Mouse (Mus musculus): ENCODE measurements around the gene Tlx1.

The Tlx1 gene

DNA sequence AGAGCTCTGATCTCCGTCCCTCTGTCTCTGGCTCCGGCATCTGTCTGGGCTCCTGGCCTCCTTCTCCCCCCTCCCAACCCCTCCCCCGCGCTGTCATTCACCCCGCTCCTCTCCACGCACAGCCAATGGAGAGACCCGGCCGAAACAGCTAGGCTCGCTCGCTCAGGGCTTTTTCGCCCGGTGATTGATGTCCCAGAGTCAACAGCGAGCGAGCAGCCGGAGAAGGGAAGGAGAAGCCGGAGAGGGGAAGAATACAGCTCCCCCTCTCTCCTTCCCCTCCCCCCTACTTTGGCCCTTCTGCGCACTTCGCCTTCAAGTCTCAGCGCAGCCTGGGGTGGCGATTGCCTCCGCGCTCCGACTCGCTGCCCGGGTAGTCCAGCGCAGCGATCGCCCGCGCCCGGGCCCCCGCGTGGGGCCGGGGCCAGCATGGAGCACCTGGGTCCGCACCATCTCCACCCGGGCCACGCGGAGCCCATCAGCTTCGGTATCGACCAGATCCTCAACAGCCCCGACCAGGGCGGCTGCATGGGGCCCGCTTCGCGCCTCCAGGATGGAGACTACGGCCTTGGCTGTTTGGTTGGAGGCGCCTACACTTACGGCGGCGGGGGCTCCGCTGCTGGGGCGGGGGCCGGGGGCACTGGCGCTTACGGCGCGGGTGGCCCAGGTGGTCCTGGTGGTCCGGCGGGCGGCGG, at the start of gene Tlx1:
Gene Tlx1, plus strand, starts transcription at position 191 of the 692 bp plus-strand sequence.
- in situ Hi-C loops (cut with MboI; ENCODE audit: low pct_unique_long_range_greater_than_20kb in 1 of 2, low sequenced_read_pairs in 2 of 2, unreplicated experiment in 1 of 2), result loop anchor here (5.0 to 10.0 kb wide), 4 partner anchors 46 to 584 kb away; partner anchors contain the start of gene Lbx1 (in 1 of the 2)

DNA sequence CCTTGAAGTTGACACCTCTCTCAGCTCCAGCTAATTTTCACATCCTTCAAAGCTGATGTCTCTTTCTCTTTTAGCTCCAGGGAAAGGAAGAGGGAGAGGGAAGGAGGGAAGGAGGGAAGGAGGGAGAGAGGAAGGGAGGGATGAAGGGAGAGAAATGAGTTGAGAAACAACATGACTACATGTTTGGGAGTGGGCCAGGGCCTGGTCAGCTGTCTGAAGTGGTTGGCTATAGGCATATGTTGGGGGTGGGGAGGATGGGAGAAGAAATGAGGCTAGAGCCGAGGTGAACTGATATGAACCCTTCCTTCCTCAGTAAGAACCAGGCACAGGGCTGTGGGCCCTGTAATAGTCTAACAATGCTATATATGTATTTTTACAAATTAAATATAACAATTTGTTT, 44.9 kb upstream of the Tlx1 start:
- in situ Hi-C loops (cut with MboI; ENCODE audit: low pct_unique_long_range_greater_than_20kb in 1 of 2, low sequenced_read_pairs in 2 of 2, unreplicated experiment in 1 of 2), result loop anchor here in 1 of 2 experiments (10.0 kb wide), 1 partner anchor 49 kb away; the partner anchor contains the start of gene Tlx1

DNA sequence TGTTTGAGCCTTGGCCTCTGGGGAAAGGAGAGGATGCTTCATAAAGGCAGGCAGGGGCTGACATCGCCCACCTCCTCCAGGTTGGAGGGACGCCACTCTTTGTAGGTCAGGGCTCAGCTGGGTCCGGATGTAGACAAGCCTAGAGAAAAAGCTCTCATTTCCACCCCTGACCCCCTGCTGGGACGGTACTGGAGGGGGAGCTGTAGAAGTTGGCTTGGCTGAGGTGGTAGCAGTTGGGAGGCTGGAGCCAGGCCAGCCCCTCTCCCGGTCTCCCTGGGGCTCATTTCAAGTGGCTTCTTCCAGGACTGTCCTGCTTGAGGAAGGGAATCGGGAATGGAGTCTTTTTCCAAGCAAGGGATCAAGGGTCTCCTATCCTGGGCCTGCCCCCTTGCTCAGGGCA, 43.8 kb upstream of the Tlx1 start:
- in situ Hi-C loops (cut with MboI; ENCODE audit: low pct_unique_long_range_greater_than_20kb in 1 of 2, low sequenced_read_pairs in 2 of 2, unreplicated experiment in 1 of 2), result loop anchor here in 1 of 2 experiments (10.0 kb wide), 1 partner anchor 48 kb away; the partner anchor contains the start of gene Tlx1

DNA sequence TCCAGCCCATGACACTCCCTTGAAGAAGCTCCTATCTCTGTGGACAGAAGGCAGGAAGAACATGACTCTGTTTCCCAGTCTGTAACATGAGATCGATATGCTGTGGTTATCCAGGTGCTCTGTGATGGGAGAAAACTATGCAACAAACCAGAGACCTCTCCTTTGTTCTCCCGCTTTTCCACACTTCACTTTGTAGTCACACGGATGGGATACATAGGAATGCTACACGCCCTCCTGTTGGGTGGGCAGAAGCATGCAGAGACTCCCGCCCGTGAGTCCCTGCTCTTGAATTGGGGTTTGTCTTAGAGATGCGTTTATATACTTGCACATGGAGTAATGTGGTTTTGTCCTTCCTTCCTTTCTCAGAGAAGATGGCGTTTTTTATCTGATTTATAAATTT, 39.8 kb upstream of the Tlx1 start:
- in situ Hi-C loops (cut with MboI; ENCODE audit: low pct_unique_long_range_greater_than_20kb in 1 of 2, low sequenced_read_pairs in 2 of 2, unreplicated experiment in 1 of 2), result no loop called here

DNA sequence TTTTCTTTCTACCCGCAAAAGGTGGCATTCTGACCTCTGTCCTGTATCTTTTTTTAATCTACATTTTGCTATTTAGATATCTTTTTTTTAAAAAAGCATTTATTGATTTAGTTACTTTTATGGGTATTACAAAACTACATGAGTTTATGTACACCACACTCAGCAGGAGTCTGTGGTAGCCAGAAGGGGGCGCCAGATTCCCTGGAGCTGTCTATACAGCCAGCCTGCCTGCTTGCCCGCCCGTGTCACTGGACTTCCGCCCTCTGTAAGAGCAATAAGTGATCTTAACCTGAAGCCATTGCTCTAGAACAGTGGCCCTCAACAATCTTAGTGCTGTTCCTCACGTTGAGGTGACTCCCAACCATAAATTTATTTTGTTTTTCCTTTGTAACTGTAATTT, 38.0 kb upstream of the Tlx1 start:
- in situ Hi-C loops (cut with MboI; ENCODE audit: low pct_unique_long_range_greater_than_20kb in 1 of 2, low sequenced_read_pairs in 2 of 2, unreplicated experiment in 1 of 2), result no loop called here

DNA sequence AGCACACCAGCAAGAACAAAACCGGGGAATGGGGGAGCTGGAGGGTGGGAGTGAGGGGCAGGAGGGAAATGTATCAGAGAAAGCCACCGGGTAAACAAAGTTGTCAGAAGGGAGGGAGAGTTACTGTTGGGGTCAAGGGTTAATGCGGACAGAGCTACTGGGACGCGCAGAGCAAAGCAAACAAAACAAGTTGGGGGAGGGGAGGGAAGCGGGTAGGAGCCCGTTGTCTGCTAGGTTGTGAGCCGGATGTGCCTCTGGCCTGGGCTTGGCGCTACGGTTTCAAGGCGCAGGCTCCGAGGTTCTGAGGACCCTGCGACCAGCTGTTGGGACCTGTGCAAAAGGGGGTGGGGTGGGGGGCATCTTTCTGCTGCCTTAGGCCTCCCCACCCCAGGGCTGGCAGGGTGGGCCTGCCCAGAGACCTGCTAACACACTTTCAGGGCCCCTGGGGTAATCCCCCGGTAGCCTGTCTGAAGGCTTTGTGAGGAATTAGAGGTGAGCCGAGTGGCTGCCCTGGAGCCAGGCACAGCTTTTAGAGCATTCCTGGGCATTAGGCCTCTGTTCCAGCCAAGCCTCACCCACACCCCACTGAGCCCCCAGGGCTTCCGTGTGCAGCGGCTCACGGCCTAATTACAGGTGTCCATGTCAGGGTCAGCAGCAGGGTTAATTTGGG, 36.6 kb upstream of the Tlx1 start:
- in situ Hi-C loops (cut with MboI; ENCODE audit: low pct_unique_long_range_greater_than_20kb in 1 of 2, low sequenced_read_pairs in 2 of 2, unreplicated experiment in 1 of 2), result no loop called here

DNA sequence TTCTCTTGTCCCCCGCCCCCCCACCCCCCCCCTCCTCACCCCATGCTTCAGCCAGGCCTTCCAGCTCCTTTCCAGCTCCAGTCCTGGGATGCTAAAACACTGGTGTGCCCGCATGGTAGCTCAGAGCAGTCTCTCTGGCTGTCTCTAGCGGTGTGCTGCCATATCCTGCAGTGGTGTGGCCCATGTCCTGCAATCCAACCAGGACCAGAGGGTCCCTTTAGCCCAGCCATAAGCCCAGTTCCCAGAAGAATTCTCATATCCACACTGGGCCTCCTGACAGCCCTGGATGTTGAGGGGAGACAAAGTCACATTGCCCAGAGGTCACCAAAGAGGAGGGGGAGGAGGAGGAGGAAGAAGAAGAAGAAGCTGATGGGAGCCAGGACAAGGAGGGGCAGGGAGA, 35.7 kb upstream of the Tlx1 start:
- in situ Hi-C loops (cut with MboI; ENCODE audit: low pct_unique_long_range_greater_than_20kb in 1 of 2, low sequenced_read_pairs in 2 of 2, unreplicated experiment in 1 of 2), result no loop called here

DNA sequence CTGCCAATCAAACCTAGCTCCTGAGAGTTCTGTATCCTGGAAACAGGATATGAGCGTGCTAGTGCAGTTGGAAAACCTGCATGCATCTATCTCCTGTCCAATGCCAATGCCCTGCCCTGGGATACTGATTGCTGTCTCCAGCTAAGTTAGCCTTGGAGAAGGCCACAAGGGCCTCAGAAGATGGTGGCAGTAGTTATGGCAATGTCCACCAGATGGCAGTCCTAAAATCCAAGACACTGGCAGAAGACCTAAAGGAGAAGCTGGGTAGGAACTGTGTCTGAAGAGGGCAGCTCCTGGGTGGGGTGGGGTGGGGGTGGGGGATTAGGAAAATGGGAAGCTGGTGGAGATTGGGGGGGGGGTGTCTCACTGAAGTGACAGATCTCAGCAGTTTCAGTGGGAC, 33.7 kb upstream of the Tlx1 start:
- in situ Hi-C loops (cut with MboI; ENCODE audit: low pct_unique_long_range_greater_than_20kb in 1 of 2, low sequenced_read_pairs in 2 of 2, unreplicated experiment in 1 of 2), result no loop called here

DNA sequence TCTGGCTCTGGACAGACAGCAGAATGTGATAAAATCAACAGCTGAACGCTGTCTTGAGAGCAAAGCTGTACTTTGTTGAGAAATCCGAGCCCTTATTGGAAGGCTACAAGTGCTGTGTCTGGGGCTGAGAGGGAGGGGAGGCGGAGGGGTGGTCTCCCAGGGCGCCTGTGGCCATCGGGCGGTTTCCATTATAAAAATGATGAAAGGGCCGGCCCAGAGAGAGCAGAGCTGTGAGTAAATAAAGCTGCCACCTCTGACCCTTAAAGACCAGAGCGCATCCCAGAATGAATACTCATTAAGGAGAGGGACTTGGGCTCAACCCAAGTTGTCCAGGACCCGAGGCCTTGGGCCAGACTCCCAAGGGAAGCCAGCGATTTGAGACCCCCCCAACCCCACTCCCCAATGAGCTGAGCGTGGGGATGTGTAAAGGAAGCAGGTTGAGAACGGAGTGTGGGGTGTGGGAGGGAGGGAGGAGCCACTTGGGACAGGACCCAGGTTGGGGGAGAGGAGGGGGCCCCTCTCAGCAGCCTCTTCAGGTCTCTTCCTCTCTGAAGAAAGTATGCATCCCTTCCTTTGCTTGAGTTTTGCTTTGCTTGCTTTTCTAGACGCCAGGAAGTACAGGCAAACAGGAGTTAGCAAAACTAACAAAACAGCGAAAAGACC, 18.4 kb upstream of the Tlx1 start:
- in situ Hi-C loops (cut with MboI; ENCODE audit: low pct_unique_long_range_greater_than_20kb in 1 of 2, low sequenced_read_pairs in 2 of 2, unreplicated experiment in 1 of 2), result no loop called here

DNA sequence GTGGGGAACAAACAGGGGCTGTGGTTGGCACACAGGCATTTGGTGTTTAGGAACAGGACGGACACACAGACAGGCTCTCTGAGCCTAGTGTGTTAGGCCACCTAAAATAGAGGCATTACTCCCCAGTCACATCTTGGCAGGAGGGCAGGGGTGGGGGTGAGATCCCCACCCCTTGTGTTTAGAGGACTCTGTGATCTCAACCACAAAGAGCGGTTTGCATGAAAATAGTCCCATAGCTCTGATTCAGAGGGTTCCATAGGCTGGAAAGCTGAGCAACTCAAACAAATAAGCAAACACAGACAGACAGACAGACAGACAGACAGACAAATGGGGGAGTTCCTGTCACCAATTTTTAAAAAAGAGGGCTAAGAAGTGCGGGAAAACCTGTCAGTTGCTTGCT, 7.9 kb upstream of the Tlx1 start:
- in situ Hi-C loops (cut with MboI; ENCODE audit: low pct_unique_long_range_greater_than_20kb in 1 of 2, low sequenced_read_pairs in 2 of 2, unreplicated experiment in 1 of 2), result no loop called here

DNA sequence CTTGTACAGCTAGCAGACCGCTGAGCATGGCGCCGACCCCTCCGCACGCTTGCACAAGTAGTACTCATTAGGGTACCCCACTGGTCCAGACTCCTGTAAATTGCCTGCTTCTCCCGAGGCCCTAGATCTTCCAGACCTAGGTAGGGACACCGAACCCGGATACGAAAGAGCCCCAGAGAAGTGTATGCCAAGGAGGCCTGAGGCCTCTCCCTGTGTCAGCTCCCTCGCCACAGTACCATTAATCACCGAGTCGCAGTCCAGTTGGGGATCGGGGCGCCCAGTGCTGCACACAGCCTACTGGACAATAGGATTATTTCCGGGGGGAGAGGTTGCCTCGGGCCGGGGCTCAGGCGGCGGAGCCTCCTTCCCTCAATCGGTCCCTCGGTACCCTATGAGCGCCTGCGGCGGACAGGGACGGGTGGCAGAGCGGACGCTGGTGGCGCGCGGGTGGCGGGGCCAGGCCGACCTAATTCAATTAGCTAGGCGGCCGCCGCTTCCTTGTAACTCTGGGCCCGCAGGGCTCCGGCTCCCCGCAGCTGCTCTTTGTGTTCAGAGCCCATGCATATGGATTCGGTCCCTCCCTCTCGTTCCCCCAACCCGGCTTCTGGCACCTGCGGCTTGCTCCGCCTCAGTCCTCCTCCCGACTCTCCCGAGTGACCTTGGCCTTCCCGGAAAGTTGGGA, 7.1 kb upstream of the Tlx1 start:
- in situ Hi-C loops (cut with MboI; ENCODE audit: low pct_unique_long_range_greater_than_20kb in 1 of 2, low sequenced_read_pairs in 2 of 2, unreplicated experiment in 1 of 2), result no loop called here

DNA sequence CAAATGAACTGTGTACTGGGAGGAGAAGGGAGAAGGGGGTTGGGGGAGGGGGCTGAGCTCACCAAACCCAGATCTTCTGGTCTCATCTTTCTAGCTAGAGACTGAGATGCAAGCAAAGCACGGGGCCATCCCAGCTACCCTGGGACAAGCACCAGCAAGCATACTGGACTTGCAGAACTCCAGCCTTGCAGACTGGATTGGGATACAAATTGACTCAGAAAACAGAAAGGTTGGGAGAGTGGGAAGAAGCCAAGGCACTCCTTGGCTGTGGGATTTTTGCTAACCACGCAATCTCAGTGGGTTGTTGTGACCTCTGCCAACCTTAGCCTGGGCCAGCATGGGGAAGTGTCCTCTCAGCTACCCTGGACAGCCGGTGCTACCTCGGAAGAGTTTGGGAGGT, 3.4 kb upstream of the Tlx1 start:
- in situ Hi-C loops (cut with MboI; ENCODE audit: low pct_unique_long_range_greater_than_20kb in 1 of 2, low sequenced_read_pairs in 2 of 2, unreplicated experiment in 1 of 2), result no loop called here

DNA sequence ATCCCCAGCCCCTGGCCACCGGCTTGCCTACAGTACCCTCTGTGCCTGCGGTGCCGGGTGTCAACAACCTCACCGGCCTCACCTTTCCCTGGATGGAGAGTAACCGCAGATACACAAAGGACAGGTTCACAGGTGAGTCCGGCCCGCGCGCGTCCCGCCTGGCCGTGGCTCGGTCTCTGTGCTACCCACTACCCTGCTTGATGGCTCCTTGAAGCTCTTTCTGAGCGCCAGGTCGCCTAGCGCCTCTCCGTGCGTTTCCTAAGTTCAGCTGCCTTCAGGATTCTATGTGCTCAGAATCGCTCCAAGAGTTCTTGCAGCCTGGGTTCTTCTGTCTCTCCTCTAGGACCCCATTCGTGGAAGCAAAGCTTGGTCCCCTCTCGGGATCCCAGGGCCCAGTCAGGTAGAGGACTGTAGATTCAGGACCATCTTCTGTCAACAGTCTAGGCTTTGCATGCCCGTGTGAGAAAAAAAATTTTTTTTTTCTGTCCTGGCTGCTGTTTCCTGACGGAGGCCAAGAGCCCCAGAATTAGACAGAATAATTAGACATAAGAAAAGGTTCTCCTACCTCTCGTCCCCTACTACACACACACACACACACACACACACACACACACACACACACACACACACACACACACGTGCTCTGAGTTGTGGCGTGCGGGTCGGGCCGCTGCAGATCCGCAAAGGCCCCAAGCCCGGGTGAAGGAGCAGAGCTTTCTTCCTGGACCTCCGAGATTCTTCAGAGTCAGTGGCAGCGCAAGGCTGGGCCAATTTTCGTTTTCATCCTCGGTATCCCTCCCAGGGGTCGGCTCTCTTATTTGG, 1.1 kb downstream of the Tlx1 start:
- in situ Hi-C loops (cut with MboI; ENCODE audit: low pct_unique_long_range_greater_than_20kb in 1 of 2, low sequenced_read_pairs in 2 of 2, unreplicated experiment in 1 of 2), result loop anchor here (5.0 to 10.0 kb wide), 4 partner anchors 47 to 583 kb away; partner anchors contain the start of gene Lbx1 (in 1 of the 2)

DNA sequence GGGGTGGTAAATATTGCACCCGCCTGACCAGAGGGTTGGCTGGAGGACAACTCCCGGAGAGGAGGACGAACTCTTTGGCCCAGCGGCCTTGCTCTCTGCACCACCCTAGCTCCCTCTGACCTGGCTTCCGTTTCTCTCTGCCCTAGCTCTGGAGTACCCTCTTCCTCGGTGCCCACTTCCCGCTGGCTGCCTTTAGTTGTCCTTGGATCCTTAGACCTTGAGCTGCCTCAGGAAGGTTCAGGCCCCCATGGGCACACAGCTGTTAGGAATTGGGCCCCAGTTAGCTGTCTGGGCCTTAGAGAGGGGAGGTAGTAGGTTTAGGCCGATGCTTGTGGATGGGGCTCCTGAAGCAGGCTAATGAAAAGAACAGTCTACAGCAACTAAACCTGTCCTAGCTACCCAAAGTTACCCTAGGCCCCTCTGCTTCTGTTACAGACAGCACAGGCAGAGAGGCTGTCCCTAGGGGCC, 1.7 kb downstream of the Tlx1 start:
- in situ Hi-C loops (cut with MboI; ENCODE audit: low pct_unique_long_range_greater_than_20kb in 1 of 2, low sequenced_read_pairs in 2 of 2, unreplicated experiment in 1 of 2), result loop anchor here (5.0 to 10.0 kb wide), 4 partner anchors 47 to 583 kb away; partner anchors contain the start of gene Lbx1 (in 1 of the 2)

DNA sequence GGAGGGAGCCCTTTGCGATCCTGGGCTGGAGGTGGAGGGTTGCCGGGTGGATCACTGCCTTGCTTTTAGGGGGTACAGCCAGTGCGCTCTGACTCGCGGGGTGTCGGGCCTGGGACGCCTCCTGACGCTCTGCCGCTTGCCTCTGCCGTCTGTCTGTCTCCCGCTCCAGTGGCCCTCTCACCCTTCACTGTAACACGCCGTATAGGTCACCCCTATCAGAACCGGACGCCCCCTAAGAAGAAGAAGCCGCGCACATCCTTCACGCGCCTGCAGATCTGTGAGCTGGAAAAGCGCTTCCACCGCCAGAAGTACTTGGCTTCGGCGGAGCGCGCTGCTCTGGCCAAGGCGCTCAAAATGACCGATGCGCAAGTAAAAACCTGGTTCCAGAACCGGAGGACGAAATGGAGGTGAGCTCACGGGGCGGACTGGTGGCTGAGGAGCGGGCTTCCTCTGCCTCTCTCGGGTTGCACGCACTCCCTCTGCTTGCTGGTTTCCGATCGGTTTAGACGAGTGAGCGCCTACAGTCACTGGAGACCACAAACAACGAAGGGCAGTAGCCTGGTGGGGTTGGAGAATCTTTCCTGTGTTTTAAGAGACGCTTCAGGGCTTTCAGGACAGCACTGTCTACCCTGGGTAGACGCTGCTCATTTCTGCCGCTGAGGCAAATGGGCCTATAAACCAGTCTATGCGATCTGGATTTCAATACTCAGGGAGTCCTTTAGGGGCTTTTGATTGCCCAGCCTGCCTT, 3.0 kb downstream of the Tlx1 start:
- in situ Hi-C loops (cut with MboI; ENCODE audit: low pct_unique_long_range_greater_than_20kb in 1 of 2, low sequenced_read_pairs in 2 of 2, unreplicated experiment in 1 of 2), result loop anchor here (5.0 to 10.0 kb wide), 4 partner anchors 49 to 581 kb away; partner anchors contain the start of gene Lbx1 (in 1 of the 2)

DNA sequence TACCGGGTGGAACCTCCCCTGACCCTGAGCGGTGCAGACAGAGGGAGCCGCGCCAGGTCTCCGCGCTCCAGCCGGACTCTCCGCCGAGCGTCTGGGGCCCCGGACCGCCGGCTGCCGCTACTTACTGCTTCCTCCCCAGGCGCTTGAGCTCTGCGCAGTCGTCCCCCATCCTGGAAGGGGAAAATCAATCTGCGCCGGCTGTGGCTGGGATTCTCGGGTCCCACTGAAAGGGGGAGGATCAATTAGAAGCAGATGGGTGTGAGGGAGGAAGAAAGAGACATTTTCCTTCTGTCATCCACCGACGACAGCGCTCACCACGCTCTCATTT, 3.5 kb downstream of the Tlx1 start:
- in situ Hi-C loops (cut with MboI; ENCODE audit: low pct_unique_long_range_greater_than_20kb in 1 of 2, low sequenced_read_pairs in 2 of 2, unreplicated experiment in 1 of 2), result loop anchor here (5.0 to 10.0 kb wide), 4 partner anchors 49 to 581 kb away; partner anchors contain the start of gene Lbx1 (in 1 of the 2)

DNA sequence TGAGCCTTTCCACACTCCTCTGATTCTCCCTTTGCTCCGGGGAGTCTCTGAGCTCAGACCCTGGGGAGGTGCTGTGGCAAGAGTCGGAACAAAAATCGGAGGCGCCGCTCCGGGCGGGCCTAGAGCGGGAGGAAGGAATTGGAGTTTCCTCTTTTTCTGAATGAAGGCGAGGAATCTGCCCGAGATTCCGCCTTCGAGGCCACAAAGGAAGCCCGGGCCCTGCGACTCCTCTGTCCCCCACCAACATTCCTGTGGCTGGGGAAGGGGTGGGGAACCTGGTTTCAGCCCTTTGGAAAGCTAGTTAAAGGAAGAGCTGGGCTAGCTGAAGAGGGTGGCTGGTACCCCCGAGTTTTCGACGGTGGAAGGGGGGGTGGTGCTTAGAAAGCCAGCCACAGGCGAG, 4.0 kb downstream of the Tlx1 start:
- in situ Hi-C loops (cut with MboI; ENCODE audit: low pct_unique_long_range_greater_than_20kb in 1 of 2, low sequenced_read_pairs in 2 of 2, unreplicated experiment in 1 of 2), result loop anchor here (5.0 to 10.0 kb wide), 4 partner anchors 50 to 580 kb away; partner anchors contain the start of gene Lbx1 (in 1 of the 2)
